Mouse (Mus musculus) erythroblast, embryonic 14.5 days (primary cell): ENCODE results near the gene Fastk. TPM values are rescaled to one million over a fixed set of nuclear protein-coding genes. Genes with fewer than 3 reads are reported as not detected.

Source experiments
- H3K27me3 ChIP-seq: 2 replicates; pipeline ENCODE4 v1.6.1; 2012; ENCODE audit warnings: inconsistent platforms; ENCODE audit not compliant: control insufficient read depth
- H3K36me3 ChIP-seq: 2 replicates; pipeline ENCODE4 v1.6.1; 2012; ENCODE audit warnings: mild to moderate bottlenecking, inconsistent platforms; ENCODE audit not compliant: control insufficient read depth
- H3K4me1 ChIP-seq: 2 replicates; pipeline ENCODE4 v1.6.1; 2012; ENCODE audit warnings: inconsistent platforms; ENCODE audit not compliant: control insufficient read depth
- H3K4me3 ChIP-seq: replicated peaks from 2 replicates; pipeline ENCODE3; 2012; ENCODE audit warnings: moderate library complexity, mild to moderate bottlenecking, inconsistent platforms
- H3K9me3 ChIP-seq: 2 replicates; pipeline ENCODE4 v1.6.1; 2012; ENCODE audit warnings: low read length, inconsistent platforms, mixed read lengths; ENCODE audit not compliant: control insufficient read depth
- GATA1 ChIP-seq: IDR thresholded peaks from 2 replicates; pipeline ENCODE4 v1.6.1; 2012; ENCODE audit warnings: low read length, inconsistent platforms, mixed read lengths
- TAL1 ChIP-seq: IDR thresholded peaks from 3 replicates; pipeline ENCODE4 v1.6.1; 2012; ENCODE audit warnings: low read length, inconsistent platforms, mixed read lengths
- polyA plus RNA-seq: library from polyadenylated mRNA; stranded (reverse); fragments of >175 nt; gene quantifications from 2 replicates; pipeline ENCODE4 v1.2.3, GENCODE M21; 2012

Fastk gene
- polyA plus RNA-seq = 33.0 and 33.8 TPM in 2 replicates

DNA sequence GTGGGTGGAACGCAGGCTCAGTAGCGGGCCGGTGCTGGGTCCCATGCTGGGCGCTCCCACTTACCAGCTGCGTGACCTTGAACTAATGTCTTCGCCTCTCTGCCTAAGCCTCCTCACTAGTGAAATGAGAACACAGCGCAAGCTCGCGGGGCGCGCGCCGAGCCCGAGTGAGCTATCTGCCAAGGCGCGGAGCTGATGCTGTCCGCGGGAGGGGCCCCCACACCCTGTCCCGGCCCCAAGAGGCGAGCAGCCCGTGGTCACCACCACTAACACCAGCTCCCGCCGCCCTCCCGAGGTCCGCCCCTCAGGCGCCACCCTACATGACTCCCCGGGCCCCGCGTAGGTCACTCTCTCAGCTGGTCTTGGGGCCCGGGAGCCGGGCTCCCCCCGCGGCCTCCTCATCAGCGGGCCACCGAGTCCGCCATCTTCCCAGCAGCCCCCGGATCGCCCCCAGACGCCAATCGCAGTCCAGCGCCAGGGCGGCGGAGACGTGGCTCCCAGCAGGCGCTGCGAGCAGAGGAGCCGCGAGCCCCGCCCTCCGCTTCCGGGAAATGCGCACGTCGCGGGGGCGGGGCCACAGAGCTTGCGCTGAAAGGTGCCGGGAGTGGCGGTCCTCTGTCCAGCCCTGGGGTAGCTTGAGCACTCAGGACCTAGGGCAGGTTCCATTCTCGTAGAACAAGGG lies at the start of gene Fastk:
Fastk (minus strand) TSS at position 542 of the 682 bp plus-strand sequence.
- no peaks in the 10 kb centered on the region for H3K27me3 ChIP-seq
- peaks cover 42% of the 10 kb centered on the region for H3K36me3 ChIP-seq
- H3K4me3 ChIP-seq = peak within 1 kb of the TSS; percentile 85
- H3K4me1 ChIP-seq = peaks cover 62% of the 10 kb centered on the region
- H3K9me3 ChIP-seq = no peaks in the 10 kb centered on the region
- no peak for TF ChIP-seq GATA1
- TF ChIP-seq TAL1 = no peak

DNA sequence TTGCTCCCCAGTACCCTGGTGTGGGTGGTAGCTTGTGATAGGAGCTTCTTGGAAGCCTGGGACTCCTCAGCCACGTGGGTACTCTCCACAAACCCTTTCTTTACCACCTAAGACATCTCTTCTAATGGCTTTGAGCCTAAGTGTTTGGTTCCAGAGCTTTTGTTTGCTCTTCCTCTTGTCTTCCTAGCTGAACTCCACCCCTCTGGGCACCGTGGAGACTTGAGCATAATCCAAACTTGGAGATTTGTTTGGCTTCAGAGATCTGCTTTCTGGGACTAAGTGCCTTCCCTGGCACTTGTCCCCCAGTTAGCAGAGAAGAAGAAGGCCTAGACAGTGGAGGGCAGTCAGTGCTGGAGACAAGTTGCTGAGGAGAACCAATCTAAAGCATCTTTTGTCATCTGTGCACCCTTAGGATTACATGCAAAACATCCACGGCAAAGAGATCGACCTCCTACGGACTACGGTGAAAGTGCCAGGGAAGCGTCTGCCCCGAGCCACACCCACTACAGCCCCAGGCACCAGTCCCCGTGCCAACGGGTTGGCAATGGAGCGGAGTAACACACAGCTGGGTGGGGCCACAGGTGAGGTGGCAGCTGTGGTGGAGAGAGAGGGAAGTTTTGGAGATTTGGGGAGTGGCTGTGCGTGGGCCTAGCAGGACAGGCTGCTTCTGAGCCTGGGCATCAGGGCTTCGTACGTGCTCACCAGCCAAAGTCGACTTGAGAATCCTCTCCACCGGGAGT lies 47.6 kb upstream of the Fastk start:
- no peaks in the 10 kb centered on the region for H3K4me1 ChIP-seq
- peaks cover 97% of the 10 kb centered on the region for H3K36me3 ChIP-seq
- H3K9me3 ChIP-seq = no peaks in the 10 kb centered on the region
- H3K4me3 ChIP-seq = no peak overlapping the region
- no peaks in the 10 kb centered on the region for H3K27me3 ChIP-seq
- TF ChIP-seq TAL1 (no peak), GATA1 (no peak)

DNA sequence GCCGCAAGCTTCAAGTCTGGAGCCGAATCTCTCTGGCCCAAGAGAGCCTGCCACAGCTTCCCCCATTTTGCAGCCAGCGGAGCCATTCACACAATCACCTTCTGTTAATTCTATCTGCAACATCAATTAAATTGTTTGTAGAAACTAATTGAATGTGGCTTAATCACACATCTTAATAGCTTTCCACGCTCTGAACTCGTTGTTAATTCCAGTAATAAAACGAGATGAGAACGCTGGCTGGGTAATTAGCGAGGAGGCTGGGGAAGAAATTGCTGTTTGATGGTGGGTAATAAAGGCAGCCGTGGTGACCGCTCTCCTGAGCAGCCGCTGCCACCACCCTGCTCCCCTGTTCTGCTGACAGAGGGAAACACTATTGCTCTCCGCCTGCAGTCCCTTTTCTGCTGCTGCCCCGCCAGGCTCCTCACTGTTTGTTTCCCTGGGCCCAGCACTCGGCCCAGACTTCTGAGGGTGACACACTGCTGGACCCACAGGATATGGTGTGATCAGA lies 45.4 kb upstream of the Fastk start:
- TF ChIP-seq GATA1 = no peak
- H3K36me3 ChIP-seq = peaks cover 97% of the 10 kb centered on the region
- H3K9me3 ChIP-seq = no peaks in the 10 kb centered on the region
- H3K27me3 ChIP-seq = no peaks in the 10 kb centered on the region
- H3K4me1 ChIP-seq = no peaks in the 10 kb centered on the region
- no peak overlapping the region for H3K4me3 ChIP-seq

DNA sequence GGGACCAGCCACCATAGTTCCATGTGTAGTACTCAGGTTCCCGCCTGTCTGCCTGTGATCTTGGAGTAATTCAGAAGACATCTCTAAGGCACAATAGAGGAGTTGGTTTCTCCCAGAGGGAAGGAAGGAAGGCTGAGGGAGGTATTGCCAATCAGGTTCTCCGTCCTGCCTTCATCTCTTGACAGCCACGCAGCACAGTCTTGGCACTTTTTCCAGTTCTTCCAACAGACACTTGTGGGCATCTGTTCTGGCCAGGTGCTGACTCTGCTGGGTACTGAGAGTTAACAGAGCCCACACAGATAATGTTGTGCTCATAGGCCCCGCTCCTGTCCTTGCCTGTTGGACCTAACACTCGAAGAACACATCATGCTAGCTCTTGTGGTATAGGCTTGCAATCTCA lies 41.7 kb upstream of the Fastk start:
- no peak overlapping the region for H3K4me3 ChIP-seq
- peaks cover 4% of the 10 kb centered on the region; the same call in 1 of the 2 replicates for H3K4me1 ChIP-seq
- no peaks in the 10 kb centered on the region for H3K9me3 ChIP-seq
- no peaks in the 10 kb centered on the region for H3K27me3 ChIP-seq
- TF ChIP-seq TAL1 (no peak), GATA1 (no peak)
- H3K36me3 ChIP-seq = peaks cover 95% of the 10 kb centered on the region

DNA sequence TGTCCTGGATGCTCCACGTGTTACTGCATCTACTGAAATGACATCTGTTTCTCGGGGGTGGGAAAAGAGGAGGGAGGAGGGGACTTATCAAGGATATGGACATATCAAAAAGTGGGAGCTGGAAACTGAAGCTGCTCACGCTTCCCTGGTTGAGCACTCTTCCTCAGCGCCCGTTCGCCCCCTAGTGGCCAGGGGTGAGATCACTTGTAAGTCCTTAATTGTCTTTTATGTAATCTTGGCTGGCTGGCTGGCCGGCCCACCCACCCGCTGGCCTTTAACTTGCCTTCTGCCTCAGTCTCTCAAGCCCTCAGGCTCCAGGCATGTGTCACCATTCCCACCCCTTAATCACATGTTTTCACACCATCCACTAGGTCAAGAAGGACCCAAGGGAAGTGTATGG lies 41.0 kb upstream of the Fastk start:
- Histone ChIP-seq H3K9me3 (no peaks in the 10 kb centered on the region), H3K4me3 (no peak overlapping the region), H3K4me1 (peaks cover 4% of the 10 kb centered on the region; the same call in 1 of the 2 replicates), H3K36me3 (peaks cover 95% of the 10 kb centered on the region), H3K27me3 (no peaks in the 10 kb centered on the region)
- TF ChIP-seq GATA1 (no peak), TAL1 (no peak)

DNA sequence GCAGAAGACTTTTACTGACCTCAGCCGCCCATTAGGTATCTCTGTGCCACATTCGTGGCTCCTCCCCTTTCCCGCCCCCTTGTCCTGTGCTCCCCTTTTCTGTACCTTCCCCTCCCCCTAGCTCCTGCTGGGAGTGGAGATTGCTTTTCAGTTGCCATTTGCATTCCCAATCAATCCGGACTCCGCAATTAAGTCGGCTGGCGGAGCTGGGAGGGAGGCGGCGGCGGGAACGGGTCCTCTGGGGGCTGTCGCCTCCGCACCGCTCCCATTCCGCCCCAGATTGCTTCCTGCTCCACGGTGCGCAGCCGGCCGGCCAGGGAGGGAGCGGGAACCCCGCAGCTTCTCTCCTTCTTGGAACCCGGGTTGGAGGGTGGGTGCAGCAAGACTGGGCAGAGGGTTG lies 39.9 kb upstream of the Fastk start:
- no peak overlapping the region for H3K4me3 ChIP-seq
- peaks cover 95% of the 10 kb centered on the region for H3K36me3 ChIP-seq
- H3K27me3 ChIP-seq = no peaks in the 10 kb centered on the region
- H3K9me3 ChIP-seq = no peaks in the 10 kb centered on the region
- TF ChIP-seq TAL1 = no peak
- TF ChIP-seq GATA1 = no peak
- H3K4me1 ChIP-seq = peaks cover 4% of the 10 kb centered on the region; the same call in 1 of the 2 replicates

DNA sequence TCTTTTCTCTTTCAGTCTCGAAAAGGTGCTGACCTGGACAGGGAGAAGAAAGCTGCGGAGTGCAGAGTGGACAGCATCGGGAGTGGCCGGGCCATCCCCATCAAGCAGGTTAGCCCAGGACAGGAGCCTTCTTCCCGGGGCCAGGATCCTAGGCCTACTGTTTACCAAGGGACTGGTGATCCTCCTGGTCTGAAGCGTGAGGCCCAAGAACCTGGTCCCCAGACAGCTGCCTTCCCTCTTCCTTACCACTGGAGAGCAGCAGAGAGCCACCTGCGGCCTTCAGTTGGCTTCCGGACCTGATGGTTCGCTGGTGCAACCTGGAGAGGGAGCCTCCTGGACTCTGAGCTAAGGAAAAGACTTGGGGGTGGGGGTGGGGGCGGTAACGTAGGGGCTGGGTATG lies 38.2 kb upstream of the Fastk start:
- Histone ChIP-seq H3K4me1 (peaks cover 4% of the 10 kb centered on the region; the same call in 1 of the 2 replicates), H3K9me3 (no peaks in the 10 kb centered on the region), H3K36me3 (peaks cover 96% of the 10 kb centered on the region), H3K4me3 (no peak overlapping the region), H3K27me3 (no peaks in the 10 kb centered on the region)
- TF ChIP-seq TAL1 (no peak), GATA1 (no peak)

DNA sequence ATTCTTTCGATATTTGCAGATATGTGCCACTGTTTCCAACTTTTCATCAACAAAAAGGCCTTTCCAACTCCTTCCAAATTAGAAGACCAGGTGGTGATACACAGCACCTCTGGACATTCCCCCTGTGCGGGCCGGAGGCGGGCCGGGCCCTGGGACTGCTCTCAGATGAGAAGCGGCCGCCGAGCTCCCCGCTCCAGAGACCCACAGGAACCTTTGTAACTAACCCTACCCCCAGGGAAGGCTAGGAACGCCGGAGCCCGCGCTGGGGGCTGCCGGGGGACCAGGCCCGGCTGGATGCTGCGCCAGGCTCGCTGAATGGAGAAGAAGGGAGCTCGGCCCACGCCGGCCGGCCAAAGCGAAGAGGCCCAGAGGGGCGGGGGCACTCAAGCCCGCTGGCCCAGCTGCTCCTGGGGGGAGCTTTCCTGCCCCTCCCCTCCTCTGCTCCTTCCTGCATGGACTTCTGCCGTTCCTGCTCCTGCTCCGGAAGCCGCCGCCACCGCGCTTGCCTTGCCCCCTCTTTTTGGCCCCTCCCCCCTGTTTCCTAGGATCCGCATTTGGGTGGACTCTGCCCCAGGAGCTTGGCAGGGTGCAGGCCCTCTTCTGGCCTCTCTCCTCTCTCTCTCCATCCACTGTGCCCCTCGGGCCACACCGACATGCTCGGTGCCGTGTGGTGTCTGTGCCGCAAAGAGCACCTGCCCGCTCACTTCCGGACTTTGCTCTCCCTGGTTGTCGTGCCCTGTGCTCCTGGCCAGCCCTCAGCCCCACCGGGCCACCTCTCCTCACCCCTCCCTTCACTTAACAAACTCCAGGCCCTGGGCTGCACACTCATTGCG lies 37.4 kb upstream of the Fastk start:
- no peaks in the 10 kb centered on the region for H3K27me3 ChIP-seq
- no peaks in the 10 kb centered on the region for H3K9me3 ChIP-seq
- no peak for TF ChIP-seq GATA1
- TF ChIP-seq TAL1 = no peak
- no peak overlapping the region for H3K4me3 ChIP-seq
- peaks cover 96% of the 10 kb centered on the region for H3K36me3 ChIP-seq
- H3K4me1 ChIP-seq = peaks cover 4% of the 10 kb centered on the region; the same call in 1 of the 2 replicates
